9 mouse cellular contexts compared by ENCODE assay signal in the genomic region with DNA sequence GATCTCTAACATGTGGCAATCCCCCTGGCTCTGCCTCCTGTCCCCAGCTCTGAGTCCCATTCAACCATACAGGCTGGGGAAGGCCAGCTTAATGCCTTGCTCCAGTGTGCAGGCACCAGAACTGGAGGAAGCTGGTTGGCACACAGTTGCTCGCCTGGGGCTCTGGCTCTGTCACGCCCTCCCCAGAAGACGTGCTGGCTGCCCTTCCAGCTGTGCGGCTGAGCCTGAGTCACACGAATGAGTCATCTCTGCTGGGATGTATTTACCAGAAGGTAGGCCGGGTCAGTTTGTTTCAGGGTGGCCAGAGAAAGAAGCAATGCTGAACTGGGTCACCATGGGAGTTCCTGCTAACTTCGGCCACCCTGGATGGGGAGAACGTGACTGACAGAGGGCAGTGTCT.
A peak's percentile ranks its signal among the peaks of the same experiment; 100 is the strongest.
DNase-seq lines count a peak whose midpoint lies in the region; ATAC-seq lines count a peak whose summit lies in the region.
"Had no signal": no experiment of that assay in that cellular context is flagged by ENCODE, and none has a peak within 500 bp of the region (broad histone marks: within the 10 kb centered on the region; RNA-seq: fewer than 3 reads in every experiment).

No protein-coding gene starts in this region.

- no peaks in the 10 kb centered on the region for H3K9me3 ChIP-seq in heart, embryonic 14.5 days (ENCODE audit: control insufficient read depth, low read length)
- H3K9me3 ChIP-seq in limb, embryonic 15.5 days, result no peaks in the 10 kb centered on the region
- H3K9me3 ChIP-seq in stomach, embryonic 16.5 days (replicated peaks; ENCODE audit: control insufficient read depth, low read length), result no peaks in the 10 kb centered on the region
- no peaks in the 10 kb centered on the region for H3K9me3 ChIP-seq in forebrain, embryonic 11.5 days (ENCODE audit: control insufficient read depth, low read length)

- peaks cover 20% of the 10 kb centered on the region for H3K36me3 ChIP-seq in heart, embryonic 14.5 days (ENCODE audit: control insufficient read depth, insufficient read depth, low read length)
- peaks cover 27% of the 10 kb centered on the region for H3K36me3 ChIP-seq in limb, embryonic 15.5 days
- H3K36me3 ChIP-seq in stomach, embryonic 16.5 days (ENCODE audit: control insufficient read depth, insufficient read depth, low read length), result peaks cover 4% of the 10 kb centered on the region; the same call in 1 of the 2 replicates
- no peaks in the 10 kb centered on the region for H3K36me3 ChIP-seq in forebrain, embryonic 11.5 days (ENCODE audit: control insufficient read depth, insufficient read depth, low read length)

- H3K4me1 ChIP-seq in heart, embryonic 14.5 days (ENCODE audit: control insufficient read depth in 2 of 2, insufficient read depth in 2 of 2, low read length in 2 of 2), result peaks cover 8 to 19% of the 10 kb centered on the region in 2 experiments
- H3K4me1 ChIP-seq in limb, embryonic 15.5 days, result peaks cover 13% of the 10 kb centered on the region
- H3K4me1 ChIP-seq in stomach, embryonic 16.5 days (ENCODE audit: control insufficient read depth, insufficient read depth, low read length), result peaks cover 10% of the 10 kb centered on the region
- H3K4me1 ChIP-seq in forebrain, embryonic 11.5 days (replicated peaks; ENCODE audit: control insufficient read depth, insufficient read depth, low read length), result no peaks in the 10 kb centered on the region

- ATAC-seq in frontal cortex, adult (ENCODE audit: low TSS enrichment), result peak; percentile 88
- peak; percentile 81 for ATAC-seq in heart, embryonic 14.5 days (ENCODE audit: insufficient number of reproducible peaks, insufficient read depth, low FRiP score, low read depth)
- peak; percentile 73 for ATAC-seq in limb, embryonic 15.5 days (ENCODE audit: insufficient number of reproducible peaks, low FRiP score, low TSS enrichment, low read depth)
- ATAC-seq in stomach, embryonic 16.5 days (ENCODE audit: insufficient read depth, low FRiP score), result peak; percentile 93
- ATAC-seq in forebrain, embryonic 11.5 days (replicated peaks; ENCODE audit: low FRiP score), result no peak

- 21% methylated on average over 8 of the region's 8 CpGs for WGBS in heart, embryonic 14.5 days
- 35% methylated on average over 8 of the region's 8 CpGs for WGBS in limb, embryonic 15.5 days
- 31% methylated on average over 8 of the region's 8 CpGs for WGBS in stomach, embryonic 16.5 days
- WGBS in forebrain, embryonic 11.5 days, result 79% methylated on average over 8 of the region's 8 CpGs

- H3K27ac ChIP-seq in heart, embryonic 14.5 days (replicated peaks in 1 of 2; ENCODE audit: control insufficient read depth in 1 of 2, insufficient read depth in 1 of 2, low read depth in 2 of 2, low read length in 2 of 2), result peak overlapping the region in 1 of 2 experiments; percentile 59; a peak in 1 of 4 replicates
- peak overlapping the region; percentile 59; the same call in 1 of the 2 replicates for H3K27ac ChIP-seq in limb, embryonic 15.5 days
- peak overlapping the region; percentile 46 for H3K27ac ChIP-seq in stomach, embryonic 16.5 days (ENCODE audit: low read length)
- no peak overlapping the region for H3K27ac ChIP-seq in forebrain, embryonic 11.5 days (ENCODE audit: low read depth, low read length)

- no peaks in the 10 kb centered on the region for H3K27me3 ChIP-seq in heart, embryonic 14.5 days (ENCODE audit: control insufficient read depth, insufficient read depth, low read length)
- H3K27me3 ChIP-seq in limb, embryonic 15.5 days, result no peaks in the 10 kb centered on the region
- no peaks in the 10 kb centered on the region for H3K27me3 ChIP-seq in stomach, embryonic 16.5 days (ENCODE audit: control insufficient read depth, insufficient read depth, low read length)
- H3K27me3 ChIP-seq in forebrain, embryonic 11.5 days (ENCODE audit: control insufficient read depth, insufficient read depth, low read length), result no peaks in the 10 kb centered on the region

- H3K4me3 ChIP-seq in heart, embryonic 14.5 days (ENCODE audit: control insufficient read depth in 1 of 2, insufficient read depth in 1 of 2, low read depth in 1 of 2, low read length in 2 of 2), result no peak overlapping the region
- H3K4me3 ChIP-seq in limb, embryonic 15.5 days, result no peak overlapping the region
- no peak overlapping the region for H3K4me3 ChIP-seq in stomach, embryonic 16.5 days (replicated peaks; ENCODE audit: low read length)
- H3K4me3 ChIP-seq in forebrain, embryonic 11.5 days (ENCODE audit: low read depth, low read length), result no peak overlapping the region
- H3K4me3 ChIP-seq: erythroblast, embryonic 14.5 days had no signal

- H3K9ac ChIP-seq in heart, embryonic 14.5 days (ENCODE audit: low read length), result peak overlapping the region; percentile 30; the same call in 1 of the 2 replicates
- H3K9ac ChIP-seq in limb, embryonic 15.5 days, result no peak overlapping the region
- H3K9ac ChIP-seq in stomach, embryonic 16.5 days (ENCODE audit: low read length), result no peak overlapping the region
- H3K9ac ChIP-seq in forebrain, embryonic 11.5 days (ENCODE audit: low read length), result no peak overlapping the region

- no peak for DNase-seq in frontal cortex, postnatal 25 days (ENCODE audit: low spot score in 2 of 2)
- peak; percentile 90 to 91 for DNase-seq in adrenal gland, postnatal 36 days
- DNase-seq in forebrain, embryonic 11.5 days (ENCODE audit: low spot score), result no peak
- DNase-seq in c-Kit-positive CD71-positive TER-119-positive erythroid progenitor cells, embryonic 14.5 days (ENCODE audit: low spot score), result no peak

- no peak overlapping the region for H3K4me2 ChIP-seq in heart, embryonic 14.5 days (ENCODE audit: low read length)
- H3K4me2 ChIP-seq in limb, embryonic 15.5 days, result no peak overlapping the region
- H3K4me2 ChIP-seq in stomach, embryonic 16.5 days (ENCODE audit: low read depth, low read length), result no peak overlapping the region
- H3K4me2 ChIP-seq in forebrain, embryonic 11.5 days (ENCODE audit: low read depth, low read length, severe bottlenecking), result no peak overlapping the region

Comparison
In these comparisons a context has a peak if more than half of its experiments do, and no peak if none do; other contexts are left out.
1. DNase-seq: peak in adrenal gland, postnatal 36 days (2 of 2); none in frontal cortex, postnatal 25 days (0 of 2), forebrain, embryonic 11.5 days (single experiment) and c-Kit-positive CD71-positive TER-119-positive erythroid progenitor cells, embryonic 14.5 days (single experiment).